Mouse (Mus musculus) layer of hippocampus, postnatal 25 days (tissue): ENCODE data around the gene Stx4a. TPM values are rescaled to one million over a fixed set of nuclear protein-coding genes. Genes with fewer than 3 reads are reported as not detected.
"Not testable (repeated sequence)": the region's sequence is repeated elsewhere in the genome, so short reads cannot be mapped to it uniquely, and the experiment has no call there.

Source experiments
- DNase-seq, 2 experiments: peaks; one replicate each; pipeline ENCODE4 v3.0.0; 2022; ENCODE audit warnings: mixed read lengths in 2 of 2, low spot score in 1 of 2; ENCODE audit errors: extremely low spot score in 1 of 2
- total RNA-seq, 2 experiments: library from RNA; stranded (reverse); gene quantifications; 2 replicates each; pipeline ENCODE4 v1.2.3; 2021

Stx4a gene
- 10 to 100 TPM; 59.9 to 62.5 TPM for total RNA-seq

- DNase-seq = peak in 1 of 2 experiments; percentile 64
Observed at GRCm38 (mm10) chr7:127824176-127824871, at the start of gene Stx4a, which contains the start of gene Stx1b. Gene Stx4a (plus strand): TSS chr7:127824294. Gene Stx1b (minus strand): TSS chr7:127824549.

- DNase-seq = not testable (repeated sequence)
Observed at GRCm38 (mm10) chr7:127775837-127776236, 48.3 kb upstream of the Stx4a start.

- DNase-seq = peak; percentile 72 to 89
Observed at GRCm38 (mm10) chr7:127776426-127776825, 47.7 kb upstream of the Stx4a start, which contains the start of gene Setd1a. Gene Setd1a (plus strand): TSS chr7:127776670.

GRCm38 (mm10) chr7:127776878-127777473 is 47.1 kb upstream of the Stx4a start:
- DNase-seq = peak; percentile 90 to 96

- DNase-seq = peak in 1 of 2 experiments; percentile 41
Observed at GRCm38 (mm10) chr7:127777474-127778266, 46.4 kb upstream of the Stx4a start.

- DNase-seq = no peak
Observed at GRCm38 (mm10) chr7:127778350-127778749, 45.7 kb upstream of the Stx4a start.

GRCm38 (mm10) chr7:127785308-127785707 is 38.8 kb upstream of the Stx4a start, which contains the start of gene Gm49388:
Gene Gm49388 (plus strand): TSS chr7:127785608.
- no peak for DNase-seq

GRCm38 (mm10) chr7:127797076-127797845 is 26.8 kb upstream of the Stx4a start:
- DNase-seq = no peak

GRCm38 (mm10) chr7:127798591-127798990 is 25.5 kb upstream of the Stx4a start:
- DNase-seq = no peak

- DNase-seq = no peak
Observed at GRCm38 (mm10) chr7:127799211-127799610, 24.9 kb upstream of the Stx4a start.

GRCm38 (mm10) chr7:127799738-127800137 is 24.4 kb upstream of the Stx4a start:
- no peak for DNase-seq

- peak; percentile 90 to 93 for DNase-seq
Observed at GRCm38 (mm10) chr7:127800435-127801009, 23.6 kb upstream of the Stx4a start, which contains the start of gene Hsd3b7. Gene Hsd3b7 (plus strand): TSS chr7:127800604.

- DNase-seq = no peak
Observed at GRCm38 (mm10) chr7:127801010-127801621, 23.0 kb upstream of the Stx4a start.

- DNase-seq = no peak
Observed at GRCm38 (mm10) chr7:127802313-127802712, 21.8 kb upstream of the Stx4a start.

GRCm38 (mm10) chr7:127808821-127809220 is 15.3 kb upstream of the Stx4a start:
- no peak for DNase-seq

- no peak for DNase-seq
Observed at GRCm38 (mm10) chr7:127809846-127810245, 14.2 kb upstream of the Stx4a start.

GRCm38 (mm10) chr7:127810650-127811049 is 13.4 kb upstream of the Stx4a start:
- no peak for DNase-seq

- no peak for DNase-seq
Observed at GRCm38 (mm10) chr7:127811240-127811639, 12.9 kb upstream of the Stx4a start.

GRCm38 (mm10) chr7:127812292-127812691 is 11.8 kb upstream of the Stx4a start:
- DNase-seq = no peak
